Comparison of ENCODE assay signal across 23 mouse cellular contexts in the genomic region with DNA sequence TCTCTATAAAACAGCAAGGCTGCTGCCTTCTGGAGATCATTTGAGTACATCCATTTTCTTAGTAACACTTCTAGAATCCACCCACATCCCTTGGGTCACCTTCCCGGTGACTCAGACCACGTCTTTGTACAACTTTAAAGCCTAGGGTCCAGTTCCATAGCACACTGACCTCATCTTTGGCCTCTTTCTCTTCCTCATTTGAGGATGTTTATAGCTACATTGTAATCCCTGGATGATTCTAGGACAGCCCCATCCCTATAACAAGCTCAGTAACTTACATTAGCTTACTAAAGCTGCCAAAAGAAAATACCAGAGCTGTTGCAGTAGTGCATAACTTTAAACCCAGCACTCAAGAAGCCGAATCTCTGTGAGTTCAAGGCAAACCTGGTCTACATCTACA. TPM values are rescaled to one million over a fixed set of nuclear protein-coding genes. Genes with fewer than 3 reads are reported as not detected.
DNase-seq lines count a peak whose midpoint lies in the region; ATAC-seq and TF ChIP-seq lines count a peak whose summit lies in the region.
"Had no signal": no experiment of that assay in that cellular context is flagged by ENCODE, and none has a peak within 500 bp of the region (broad histone marks: within the 10 kb centered on the region; RNA-seq: fewer than 3 reads in every experiment).

No protein-coding gene starts in this region.

- H3K79me2 ChIP-seq in heart, adult 2 months (replicated peaks; ENCODE audit: control insufficient read depth, insufficient read depth, low read length): no peaks in the 10 kb centered on the region
- H3K79me2 ChIP-seq in liver, adult 2 months (ENCODE audit: control insufficient read depth, insufficient read depth, low read length): no peaks in the 10 kb centered on the region

- intact Hi-C loops in heart, adult 2 months (cut with DNase I): no loop called here

- H3K9ac ChIP-seq in heart, adult 2 months (ENCODE audit: low read depth, low read length): no peak overlapping the region
- no peak overlapping the region for H3K9ac ChIP-seq in heart, embryonic 12.5 days
- H3K9ac ChIP-seq in liver, adult 2 months (ENCODE audit: low read depth, low read length): no peak overlapping the region
- no peak overlapping the region for H3K9ac ChIP-seq in liver, embryonic 11.5 days (ENCODE audit: low read depth, low read length)
- H3K9ac ChIP-seq in midbrain, embryonic 14.5 days (replicated peaks; ENCODE audit: low read length): no peak overlapping the region
- H3K9ac ChIP-seq: forebrain, postnatal 0 days; heart, embryonic 13.5 days; hindbrain, embryonic 14.5 days had no signal

- peak overlapping the region; percentile 72 for H3K27ac ChIP-seq in heart, adult 2 months
- no peak overlapping the region for H3K27ac ChIP-seq in heart, embryonic 12.5 days (ENCODE audit: poor library complexity, severe bottlenecking)
- H3K27ac ChIP-seq in liver, adult 2 months (replicated peaks; ENCODE audit: insufficient read depth, low read depth, low read length): peak overlapping the region; percentile 78
- no peak overlapping the region for H3K27ac ChIP-seq in liver, embryonic 11.5 days (ENCODE audit: low read depth, low read length)
- no peak overlapping the region for H3K27ac ChIP-seq in midbrain, embryonic 14.5 days (replicated peaks; ENCODE audit: low read depth, low read length)
- H3K27ac ChIP-seq: forebrain, embryonic 10.5 days; gastrocnemius, adult 2 months; heart, embryonic 13.5 days; hindbrain, embryonic 14.5 days had no signal

- no peak overlapping the region for H3K4me3 ChIP-seq in heart, adult 2 months
- H3K4me3 ChIP-seq in heart, embryonic 12.5 days: no peak overlapping the region
- H3K4me3 ChIP-seq in liver, adult 2 months (ENCODE audit: insufficient read depth, low read depth, low read length): no peak overlapping the region
- no peak overlapping the region for H3K4me3 ChIP-seq in liver, embryonic 11.5 days (ENCODE audit: low read depth, low read length)
- no peak overlapping the region for H3K4me3 ChIP-seq in midbrain, embryonic 14.5 days (replicated peaks; ENCODE audit: low read depth, low read length)
- H3K4me3 ChIP-seq: forebrain, embryonic 10.5 days; gastrocnemius, adult 2 months; heart, embryonic 13.5 days had no signal

- no peak for TF ChIP-seq EP300 in heart, adult 2 months (IDR thresholded peaks at IDR 0.05; ENCODE audit: insufficient read depth, low read depth, low read length)

- no peaks in the 10 kb centered on the region for H3K27me3 ChIP-seq in heart, adult 2 months (ENCODE audit: control insufficient read depth, insufficient read depth, low read length)
- H3K27me3 ChIP-seq in heart, embryonic 12.5 days (replicated peaks): peaks cover 10% of the 10 kb centered on the region; the same call in 1 of the 2 replicates
- H3K27me3 ChIP-seq in liver, adult 2 months (ENCODE audit: control insufficient read depth, insufficient read depth, low read length): no peaks in the 10 kb centered on the region
- no peaks in the 10 kb centered on the region for H3K27me3 ChIP-seq in liver, embryonic 11.5 days (replicated peaks; ENCODE audit: control insufficient read depth, insufficient read depth, low read length)
- no peaks in the 10 kb centered on the region for H3K27me3 ChIP-seq in midbrain, embryonic 14.5 days (ENCODE audit: control insufficient read depth, insufficient read depth, low read length)
- H3K27me3 ChIP-seq: heart, embryonic 13.5 days had no signal

- H3K9me3 ChIP-seq in heart, embryonic 12.5 days (replicated peaks): no peaks in the 10 kb centered on the region
- no peaks in the 10 kb centered on the region for H3K9me3 ChIP-seq in liver, embryonic 11.5 days (ENCODE audit: control insufficient read depth, low read length)
- H3K9me3 ChIP-seq in midbrain, embryonic 14.5 days (ENCODE audit: control insufficient read depth, low read length): no peaks in the 10 kb centered on the region
- H3K9me3 ChIP-seq: forebrain, embryonic 10.5 days; heart, embryonic 13.5 days had no signal

- 51% methylated on average over 3 of the region's 3 CpGs for WGBS in heart, adult 2 months
- WGBS in heart, embryonic 12.5 days: 85% methylated on average over 3 of the region's 3 CpGs
- 76% methylated on average over 3 of the region's 3 CpGs for WGBS in liver, adult 2 months
- WGBS in liver, embryonic 11.5 days: 84% methylated on average over 3 of the region's 3 CpGs
- 90% methylated on average over 3 of the region's 3 CpGs for WGBS in midbrain, embryonic 14.5 days

- peaks cover 5% of the 10 kb centered on the region; the same call in 1 of the 2 replicates for H3K4me1 ChIP-seq in heart, adult 2 months (ENCODE audit: control insufficient read depth, insufficient read depth, low read length)
- peaks cover 6% of the 10 kb centered on the region for H3K4me1 ChIP-seq in heart, embryonic 12.5 days (replicated peaks)
- peaks cover 11% of the 10 kb centered on the region for H3K4me1 ChIP-seq in liver, adult 2 months (ENCODE audit: control insufficient read depth, insufficient read depth, low read length)
- peaks cover 4% of the 10 kb centered on the region; the same call in 1 of the 2 replicates for H3K4me1 ChIP-seq in liver, embryonic 11.5 days (replicated peaks; ENCODE audit: control insufficient read depth, insufficient read depth, low read length)
- H3K4me1 ChIP-seq in midbrain, embryonic 14.5 days (ENCODE audit: control insufficient read depth, insufficient read depth, low read length): peaks cover 3% of the 10 kb centered on the region; the same call in 1 of the 2 replicates

- ATAC-seq in heart, embryonic 12.5 days (ENCODE audit: insufficient number of reproducible peaks, low FRiP score): no peak
- no peak for ATAC-seq in liver, embryonic 11.5 days (replicated peaks; ENCODE audit: low FRiP score)
- ATAC-seq in midbrain, embryonic 14.5 days (ENCODE audit: low FRiP score, low TSS enrichment): no peak
- ATAC-seq: activated CD4-positive, CD25-positive, alpha-beta regulatory T cell, adult 4 months; forebrain, embryonic 14.5 days; forebrain, postnatal 0 days had no signal

- DNase-seq in heart, adult 2 months: no peak
- no peak for DNase-seq in liver, adult 2 months (ENCODE audit: extremely low read depth, low read depth, low spot score)
- DNase-seq in liver, embryonic 11.5 days (ENCODE audit: low spot score): no peak
- DNase-seq in NIH3T3 (ENCODE audit: low read depth): peak; percentile 30
- no peak for DNase-seq in layer of hippocampus, adult 8-10 months (ENCODE audit: low spot score in 2 of 2)
- DNase-seq in midbrain, embryonic 14.5 days: no peak
- DNase-seq: adrenal gland, adult 8-10 months; adrenal gland, postnatal 25 days; B cell, adult 2 months; cerebellum, adult 18-20 months; cerebellum, adult 9-10 months; cerebellum, postnatal 14 days; forebrain, postnatal 0 days; gastrocnemius, adult 2 months; gastrocnemius, postnatal 14 days; heart, postnatal 14 days; heart, postnatal 4 days had no signal

- no peak for TF ChIP-seq CTCF in heart, adult 2 months (IDR thresholded peaks at IDR 0.05)
- no peak for TF ChIP-seq CTCF in liver, adult 2 months (IDR thresholded peaks at IDR 0.05; ENCODE audit: low read depth, low read length)

- no peaks in the 10 kb centered on the region for H3K36me3 ChIP-seq in heart, adult 2 months (ENCODE audit: control insufficient read depth, insufficient read depth, low read length)
- H3K36me3 ChIP-seq in heart, embryonic 12.5 days: no peaks in the 10 kb centered on the region
- no peaks in the 10 kb centered on the region for H3K36me3 ChIP-seq in liver, adult 2 months (ENCODE audit: control insufficient read depth, insufficient read depth, low read length)
- no peaks in the 10 kb centered on the region for H3K36me3 ChIP-seq in liver, embryonic 11.5 days (ENCODE audit: control insufficient read depth, insufficient read depth, low read length)
- no peaks in the 10 kb centered on the region for H3K36me3 ChIP-seq in midbrain, embryonic 14.5 days (ENCODE audit: control insufficient read depth, insufficient read depth, low read length)
- H3K36me3 ChIP-seq: forebrain, embryonic 10.5 days; heart, embryonic 13.5 days had no signal

- no peak for TF ChIP-seq POLR2A in heart, adult 2 months (IDR thresholded peaks at IDR 0.05; ENCODE audit: insufficient read depth, low read depth, low read length)
- TF ChIP-seq POLR2A in liver, adult 2 months (IDR thresholded peaks at IDR 0.05; ENCODE audit: extremely low read depth, insufficient read depth, low read length): no peak

- no peak overlapping the region for H3K4me2 ChIP-seq in heart, embryonic 12.5 days
- no peak overlapping the region for H3K4me2 ChIP-seq in liver, embryonic 11.5 days
- no peak overlapping the region for H3K4me2 ChIP-seq in midbrain, embryonic 14.5 days (ENCODE audit: low read length)
- H3K4me2 ChIP-seq: heart, embryonic 13.5 days; hindbrain, embryonic 14.5 days had no signal

RNA-seq across cellular contexts. Expression of a gene that starts 3.6 kb away (rescaled TPM):
- total RNA-seq in heart, adult 2 months (2021): 100 to 1,000 TPM; 121 to 146 TPM
- polyA plus RNA-seq in heart, adult 2 months (2012; rRNA removed): 45.5 and 79.1 TPM in 2 replicates
- 80.5 and 83.6 TPM in 2 replicates for polyA plus RNA-seq in heart, embryonic 12.5 days (2016; fragmentation: Nextera tagmentation; extraction: Ambion mirVana)
- 206 and 232 TPM in 2 replicates for total RNA-seq in liver, adult 2 months (2014; rRNA removed)
- polyA plus RNA-seq in liver, adult 2 months (2012; rRNA removed): 53.5 and 60.3 TPM in 2 replicates
- polyA plus RNA-seq in liver, embryonic 11.5 days (2014; fragmentation: Nextera tagmentation; extraction: Ambion mirVana): 55.4 and 61.3 TPM in 2 replicates
- total RNA-seq in layer of hippocampus, adult 8-10 months (2022): 1 to 10 TPM; 3.3 to 6.7 (median 4.3) TPM
- 3.2 and 6.9 TPM in 2 replicates for polyA plus RNA-seq in midbrain, embryonic 14.5 days (2014; fragmentation: Nextera tagmentation; extraction: Ambion mirVana)

Comparison
In these comparisons a context has a peak if more than half of its experiments do, and no peak if none do; other contexts are left out.
1. H3K27ac ChIP-seq: peak in heart, adult 2 months (single experiment) and liver, adult 2 months (single experiment); none in heart, embryonic 12.5 days (single experiment), liver, embryonic 11.5 days (single experiment) and midbrain, embryonic 14.5 days (single experiment).